Mouse (Mus musculus) brain, embryonic 14.5 days (tissue): ENCODE data around the gene Tbx3.

Experiments
- CTCF ChIP-seq: fragments of 200-500 bp; IDR thresholded peaks from 2 replicates; pipeline ENCODE4 v1.5.1; 2012; ENCODE audit warnings: inconsistent platforms, mild to moderate bottlenecking, moderate library complexity, borderline replicate concordance; ENCODE audit not compliant: insufficient read depth, insufficient read length; ENCODE audit errors: extremely low read depth
- POLR2A ChIP-seq: fragments of 200-500 bp; IDR thresholded peaks from 2 replicates; pipeline ENCODE4 v1.6.1; 2012; ENCODE audit warnings: mild to moderate bottlenecking, inconsistent platforms, borderline replicate concordance; ENCODE audit not compliant: poor library complexity, insufficient read depth, insufficient read length, severe bottlenecking; ENCODE audit errors: extremely low read depth

GRCm38 (mm10) chr5:119680329-119681010, 10.0 kb downstream of the Tbx3 start:
- TF ChIP-seq CTCF: no peak
- TF ChIP-seq POLR2A: no peak
